Mouse (Mus musculus) myocyte (in vitro differentiated cells): ENCODE data around the gene Cfap73.
A peak's percentile ranks its signal among the peaks of the same experiment; 100 is the strongest.

Experiments used
- CEBPB ChIP-seq: IDR thresholded peaks from 2 replicates; pipeline ENCODE4 v1.6.1; 2011; ENCODE audit warnings: mild to moderate bottlenecking, moderate library complexity; ENCODE audit not compliant: poor library complexity, insufficient read depth, severe bottlenecking
- E2F4 ChIP-seq: IDR thresholded peaks from one replicate; pipeline ENCODE4 v1.6.1; 2011; ENCODE audit warnings: mild to moderate bottlenecking, control low read depth, moderate library complexity; ENCODE audit not compliant: insufficient read depth
- MAX ChIP-seq: IDR thresholded peaks from one replicate; pipeline ENCODE4 v1.6.1; 2011; ENCODE audit warnings: low read depth, mild to moderate bottlenecking, control low read depth
- POLR2A ChIP-seq: IDR thresholded peaks from one replicate; pipeline ENCODE4 v1.6.1; 2011; ENCODE audit warnings: low read depth, mild to moderate bottlenecking, control low read depth, moderate library complexity; ENCODE audit not compliant: insufficient read length
- POLR2AphosphoS2 ChIP-seq: IDR thresholded peaks from one replicate; pipeline ENCODE4 v1.6.1; 2011; ENCODE audit warnings: low read depth, control low read depth; ENCODE audit not compliant: insufficient read length
- TCF3 ChIP-seq: IDR thresholded peaks from one replicate; pipeline ENCODE4 v1.6.1; 2011; ENCODE audit warnings: low read depth, control low read depth; ENCODE audit not compliant: insufficient read length
- USF1 ChIP-seq: IDR thresholded peaks from one replicate; pipeline ENCODE4 v1.6.1; 2011; ENCODE audit warnings: low read depth, mild to moderate bottlenecking, control low read depth, moderate library complexity

DNA sequence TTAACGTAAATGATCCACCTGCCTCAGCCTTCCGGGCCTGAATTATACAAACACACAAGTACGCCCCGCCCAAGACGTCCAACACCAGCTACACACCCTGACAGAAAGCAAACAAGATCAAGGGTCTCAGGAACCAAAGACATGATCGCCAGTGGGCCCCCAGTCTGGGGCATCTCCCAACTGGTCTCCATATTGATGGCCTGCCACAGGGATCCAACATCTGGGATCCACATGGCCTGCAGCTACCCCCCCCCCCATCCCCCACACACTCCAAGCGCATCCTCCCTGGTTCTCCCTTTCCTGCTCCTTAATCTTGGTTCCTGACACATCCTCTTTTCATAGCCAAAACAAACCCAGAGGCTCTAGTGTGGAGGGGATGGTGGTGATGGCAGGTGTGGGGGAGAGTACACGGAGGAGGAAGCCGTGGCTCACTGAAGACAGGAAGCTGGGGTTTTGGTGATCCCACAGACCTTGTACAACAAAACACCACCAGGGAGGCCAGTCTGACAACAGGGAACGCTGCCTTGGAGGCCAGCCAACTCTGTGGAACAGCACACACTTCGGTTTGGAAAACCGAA lies 55.4 kb downstream of the Cfap73 start:
- TF ChIP-seq MAX (peak; percentile 73), POLR2A (no peak), USF1 (no peak), TCF3 (no peak), E2F4 (no peak), POLR2AphosphoS2 (peak; percentile 8), CEBPB (no peak)
